Mouse (Mus musculus) intestine, embryonic 14.5 days (tissue): Measurements from ENCODE around the gene Zfp825. TPM values are rescaled to one million over a fixed set of nuclear protein-coding genes. Genes with fewer than 3 reads are reported as not detected.
"Not testable (repeated sequence)": the region's sequence is repeated elsewhere in the genome, so short reads cannot be mapped to it uniquely, and the experiment has no call there.

ENCODE experiments used
- ATAC-seq: fragments of 200-750 bp; cut with Nextera tagmentation; replicated peaks from 2 replicates; pipeline ENCODE4 v1.8.0; 2017; ENCODE audit warnings: low read depth, moderate number of reproducible peaks, moderate TSS enrichment, moderate library complexity; ENCODE audit not compliant: low FRiP score, low TSS enrichment
- DNase-seq: peaks from one replicate; pipeline ENCODE4 v3.0.0-alpha.2; 2018; ENCODE audit warnings: low spot score
- H3K27ac ChIP-seq: fragments of 300-500 bp; sonication (generic); 2 replicates; pipeline ENCODE4 v1.5.1; 2014; ENCODE audit warnings: low read depth, mild to moderate bottlenecking, control low read depth
- H3K27me3 ChIP-seq: fragments of 300-500 bp; sonication (generic); replicated peaks from 2 replicates; pipeline ENCODE4 v1.6.1; 2014; ENCODE audit warnings: low read length, control low read depth; ENCODE audit not compliant: control insufficient read depth, insufficient read depth
- H3K36me3 ChIP-seq: fragments of 300-500 bp; sonication (generic); 2 replicates; pipeline ENCODE4 v1.6.1; 2014; ENCODE audit warnings: low read length, control low read depth; ENCODE audit not compliant: control insufficient read depth, insufficient read depth
- H3K4me1 ChIP-seq: fragments of 300-500 bp; sonication (generic); replicated peaks from 2 replicates; pipeline ENCODE4 v1.6.1; 2014; ENCODE audit warnings: low read length, control low read depth, mixed read lengths; ENCODE audit not compliant: control insufficient read depth, insufficient read depth
- H3K4me2 ChIP-seq: fragments of 300-500 bp; sonication (generic); 2 replicates; pipeline ENCODE4 v1.6.1; 2014; ENCODE audit warnings: low read length
- H3K4me3 ChIP-seq: fragments of 300-500 bp; sonication (generic); 2 replicates; pipeline ENCODE4 v1.5.1; 2014; ENCODE audit warnings: low read depth, low read length, control low read depth, mixed read lengths
- H3K9ac ChIP-seq: fragments of 300-500 bp; sonication (generic); 2 replicates; pipeline ENCODE4 v1.6.1; 2014; ENCODE audit warnings: mild to moderate bottlenecking, low read length
- H3K9me3 ChIP-seq: fragments of 300-500 bp; sonication (generic); 2 replicates; pipeline ENCODE4 v1.6.1; 2016; ENCODE audit warnings: low read length, control low read depth; ENCODE audit not compliant: control insufficient read depth
- WGBS: fragments of 180-500 bp; shearing (Covaris S2); extraction: QIAGEN DNeasy Blood & Tissue Kit; methylation state at CpG from one replicate; pipeline ENCODE4 v1.1.7; 2014; 5-methylcytosine and 5-hydroxymethylcytosine counted together
- polyA plus RNA-seq: library from polyadenylated mRNA; unstranded; fragments of >200 nt; fragmentation: Nextera tagmentation; extraction: Ambion mirVana; gene quantifications from 2 replicates; pipeline ENCODE4 v1.2.1, GENCODE M21; 2014

Zfp825 gene
- polyA plus RNA-seq, result 16.1 and 20.3 TPM in 2 replicates

GRCm38 (mm10) chr13:74493911-74494679 is at the start of gene Zfp825:
TSS of gene Zfp825 (minus strand) at chr13:74493992.
- under 1% methylated on average over 23 of the region's 23 CpGs for WGBS
- Histone ChIP-seq H3K27ac (peak within 1 kb of the TSS; percentile 87), H3K4me3 (peak within 1 kb of the TSS; percentile 62), H3K4me1 (no peaks in the 10 kb centered on the region), H3K36me3 (no peaks in the 10 kb centered on the region), H3K9ac (peak within 1 kb of the TSS; percentile 71), H3K9me3 (no peaks in the 10 kb centered on the region), H3K27me3 (no peaks in the 10 kb centered on the region), H3K4me2 (peak within 1 kb of the TSS; percentile 89)
- DNase-seq (peak; percentile 87), ATAC-seq (peak; percentile 96)

GRCm38 (mm10) chr13:74535418-74535817 is 41.6 kb upstream of the Zfp825 start:
- 89% methylated on average over 3 of the region's 3 CpGs for WGBS
- ATAC-seq, H3K27ac ChIP-seq: not testable (repeated sequence)

GRCm38 (mm10) chr13:74534864-74535263 is 41.1 kb upstream of the Zfp825 start:
- DNase-seq (peak; percentile 77), ATAC-seq (0 out of 2 replicates have a peak, but pooled peaks have one; percentile 58)
- not testable (repeated sequence) for H3K36me3 ChIP-seq, H3K4me3 ChIP-seq, H3K9ac ChIP-seq, H3K27ac ChIP-seq, H3K27me3 ChIP-seq, H3K9me3 ChIP-seq, H3K4me1 ChIP-seq, H3K4me2 ChIP-seq
- WGBS, result 14% methylated on average over 3 of the region's 3 CpGs

More at GRCm38 (mm10) chr13:74535418-74535817, 41.6 kb upstream of the Zfp825 start:
- not testable (repeated sequence) for H3K4me3 ChIP-seq, H3K9me3 ChIP-seq, DNase-seq, H3K4me1 ChIP-seq, H3K4me2 ChIP-seq, H3K27me3 ChIP-seq, H3K9ac ChIP-seq, H3K36me3 ChIP-seq

GRCm38 (mm10) chr13:74534096-74534495 is 40.3 kb upstream of the Zfp825 start:
- peaks cover 4% of the 10 kb centered on the region; the same call in 1 of the 2 replicates for H3K9me3 ChIP-seq
- no peaks in the 10 kb centered on the region for H3K27me3 ChIP-seq
- H3K4me1 ChIP-seq, result no peaks in the 10 kb centered on the region
- no peaks in the 10 kb centered on the region for H3K36me3 ChIP-seq
- H3K4me3 ChIP-seq, result no peak overlapping the region
- no peak overlapping the region for H3K27ac ChIP-seq
- H3K9ac ChIP-seq, result no peak overlapping the region
- H3K4me2 ChIP-seq, result no peak overlapping the region
- ATAC-seq (no peak), DNase-seq (no peak)
- 89% methylated on average over 15 of the region's 15 CpGs for WGBS

GRCm38 (mm10) chr13:74531251-74531650 is 37.5 kb upstream of the Zfp825 start:
- ATAC-seq, H3K4me2 ChIP-seq: not testable (repeated sequence)
- WGBS, result 31% methylated on average over 1 of the region's 1 CpGs

GRCm38 (mm10) chr13:74529372-74529715 is 35.6 kb upstream of the Zfp825 start:
- H3K4me1 ChIP-seq, H3K27ac ChIP-seq, H3K9me3 ChIP-seq, DNase-seq, H3K9ac ChIP-seq, H3K27me3 ChIP-seq, H3K4me3 ChIP-seq, H3K4me2 ChIP-seq, H3K36me3 ChIP-seq: not testable (repeated sequence)
- WGBS, result 39% methylated on average over 1 of the region's 1 CpGs
- ATAC-seq, result peak; percentile 47; the same call in 1 of the 2 replicates

More at GRCm38 (mm10) chr13:74531251-74531650, 37.5 kb upstream of the Zfp825 start:
- H3K36me3 ChIP-seq, DNase-seq, H3K27me3 ChIP-seq, H3K4me1 ChIP-seq, H3K9me3 ChIP-seq, H3K9ac ChIP-seq, H3K27ac ChIP-seq, H3K4me3 ChIP-seq: not testable (repeated sequence)

- H3K27ac ChIP-seq, H3K4me3 ChIP-seq, H3K9ac ChIP-seq, DNase-seq, H3K36me3 ChIP-seq, H3K4me1 ChIP-seq, H3K27me3 ChIP-seq, H3K4me2 ChIP-seq, H3K9me3 ChIP-seq: not testable (repeated sequence)
- peak; percentile 53; the same call in 1 of the 2 replicates for ATAC-seq
Measured at GRCm38 (mm10) chr13:74528519-74529371, 35.0 kb upstream of the Zfp825 start.

GRCm38 (mm10) chr13:74522481-74523237 is 28.9 kb upstream of the Zfp825 start:
- H3K9ac ChIP-seq, result peak overlapping the region; percentile 48
- H3K4me3 ChIP-seq, result peak overlapping the region; percentile 52
- peak overlapping the region; percentile 65 for H3K4me2 ChIP-seq
- ATAC-seq (peak; percentile 99), DNase-seq (peak; percentile 84)
- no peaks in the 10 kb centered on the region for H3K9me3 ChIP-seq
- H3K27me3 ChIP-seq, result no peaks in the 10 kb centered on the region
- peak overlapping the region; percentile 78 for H3K27ac ChIP-seq
- no peaks in the 10 kb centered on the region for H3K4me1 ChIP-seq
- WGBS, result 2% methylated on average over 15 of the region's 15 CpGs
- H3K36me3 ChIP-seq, result no peaks in the 10 kb centered on the region
